Mouse (Mus musculus) forebrain, embryonic 15.5 days (tissue): ENCODE data around the gene Ccdc85b. TPM values are rescaled to one million over a fixed set of nuclear protein-coding genes. Genes with fewer than 3 reads are reported as not detected.
"Not testable (repeated sequence)": the region's sequence is repeated elsewhere in the genome, so short reads cannot be mapped to it uniquely, and the experiment has no call there.

ENCODE experiments used
- ATAC-seq: fragments of 200-750 bp; cut with Nextera tagmentation; replicated peaks from 2 replicates; pipeline ENCODE4 v1.8.0; 2017; ENCODE audit warnings: mild to moderate bottlenecking, moderate TSS enrichment, moderate library complexity
- H3K27ac ChIP-seq: fragments of 300-500 bp; sonication (generic); replicated peaks from 2 replicates; pipeline ENCODE4 v1.5.1; 2015; ENCODE audit warnings: mild to moderate bottlenecking, inconsistent platforms
- H3K27me3 ChIP-seq: fragments of 300-500 bp; sonication (generic); 2 replicates; pipeline ENCODE4 v1.6.1; 2015; ENCODE audit warnings: inconsistent platforms
- H3K36me3 ChIP-seq: fragments of 300-500 bp; sonication (generic); 2 replicates; pipeline ENCODE4 v1.6.1; 2015; ENCODE audit warnings: mild to moderate bottlenecking, inconsistent platforms
- H3K4me1 ChIP-seq: fragments of 300-500 bp; sonication (generic); 2 replicates; pipeline ENCODE4 v1.6.1; 2015; ENCODE audit warnings: inconsistent platforms
- H3K4me2 ChIP-seq: fragments of 300-500 bp; sonication (generic); replicated peaks from 2 replicates; pipeline ENCODE4 v1.6.1; 2015; ENCODE audit warnings: mild to moderate bottlenecking, inconsistent platforms
- H3K4me3 ChIP-seq: fragments of 300-500 bp; sonication (generic); 2 replicates; pipeline ENCODE4 v1.5.1; 2015; ENCODE audit warnings: mild to moderate bottlenecking, inconsistent platforms
- H3K9ac ChIP-seq: fragments of 300-500 bp; sonication (generic); replicated peaks from 2 replicates; pipeline ENCODE4 v1.6.1; 2015; ENCODE audit warnings: mild to moderate bottlenecking, inconsistent platforms
- H3K9me3 ChIP-seq: fragments of 300-500 bp; sonication (generic); 2 replicates; pipeline ENCODE4 v1.6.1; 2016; ENCODE audit warnings: inconsistent platforms
- WGBS: fragments of 180-500 bp; shearing (Covaris S2); methylation state at CpG from one replicate; pipeline ENCODE4 v1.1.7; 2015; ENCODE audit warnings: mixed read lengths; 5-methylcytosine and 5-hydroxymethylcytosine counted together
- polyA plus RNA-seq: library from polyadenylated mRNA; unstranded; fragments of >200 nt; fragmentation: Nextera tagmentation; extraction: Ambion mirVana; gene quantifications from 2 replicates; pipeline ENCODE4 v1.2.1, GENCODE M21; 2015

Ccdc85b gene
- 10.7 and 11.4 TPM in 2 replicates for polyA plus RNA-seq

DNA sequence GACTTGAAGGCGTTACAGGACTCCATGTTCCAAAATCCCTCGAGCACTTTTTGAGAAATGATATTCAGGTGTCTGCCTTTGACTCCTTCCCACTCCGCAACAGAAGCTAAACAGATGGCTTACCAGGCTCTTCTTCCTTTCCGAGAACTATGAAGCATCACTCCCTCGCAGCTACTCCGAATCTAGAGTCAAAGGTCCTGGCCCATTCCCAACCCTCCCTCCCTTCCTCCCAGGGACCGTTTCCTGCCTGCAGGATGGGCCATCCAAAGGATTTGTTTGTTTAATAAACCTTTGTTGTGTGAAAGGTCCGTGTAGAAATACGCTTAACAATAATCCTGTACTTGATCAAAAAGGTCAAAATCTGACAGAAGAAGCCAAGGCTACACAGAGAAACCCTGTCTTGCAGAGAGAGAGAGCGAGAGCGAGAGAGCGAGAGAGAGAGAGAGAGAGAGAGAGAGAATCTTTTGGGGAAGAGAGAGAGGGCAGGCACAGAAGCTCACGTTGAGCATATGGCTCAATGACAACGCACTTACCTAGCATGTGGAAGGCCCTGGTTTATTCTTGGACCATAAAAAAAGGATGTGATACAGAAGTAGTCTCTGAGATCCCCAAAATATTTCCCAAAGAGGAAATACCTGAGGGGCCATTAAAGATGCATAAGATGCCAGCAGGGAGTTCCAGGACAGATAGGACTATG, at the start of gene Ccdc85b:
Gene Ccdc85b, minus strand, starts transcription at position 149 of the 697 bp plus-strand sequence.
- H3K27ac ChIP-seq = peak within 1 kb of the TSS; percentile 94
- no peak; the same call in 1 of the 2 replicates for ATAC-seq
- H3K4me1 ChIP-seq = peaks cover 48% of the 10 kb centered on the region
- WGBS = 15% methylated on average over 14 of the region's 14 CpGs
- 0 out of 2 replicates have a peak, but pooled peaks cover 9% of the 10 kb centered on the region for H3K27me3 ChIP-seq
- peak within 1 kb of the TSS; percentile 59 for H3K4me3 ChIP-seq
- peak within 1 kb of the TSS; percentile 68 for H3K9ac ChIP-seq
- peak within 1 kb of the TSS; percentile 94 for H3K4me2 ChIP-seq
- H3K36me3 ChIP-seq = 0 out of 2 replicates have a peak, but pooled peaks cover 10% of the 10 kb centered on the region
- no peaks in the 10 kb centered on the region for H3K9me3 ChIP-seq

DNA sequence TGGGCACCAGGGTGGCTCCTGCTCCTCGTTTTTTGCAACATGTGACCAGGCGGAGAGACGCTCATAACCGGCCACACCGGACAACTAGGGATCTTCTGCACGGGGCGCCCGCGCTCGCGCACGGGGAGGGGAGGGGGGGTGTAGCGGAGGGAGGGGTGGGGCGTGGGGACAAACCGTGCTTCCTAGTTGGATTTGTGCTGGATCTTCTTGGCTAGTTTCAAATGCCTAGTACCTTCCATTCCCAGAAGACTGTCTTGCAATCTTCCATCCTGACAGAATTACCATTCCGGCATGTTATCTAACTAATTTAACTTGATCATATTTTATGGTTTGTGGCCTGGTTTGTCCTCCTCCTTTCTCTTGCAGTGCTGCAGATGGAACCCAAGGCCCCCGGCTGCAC, 46.0 kb upstream of the Ccdc85b start, which contains the start of gene 1700020D05Rik:
Gene 1700020D05Rik, minus strand, starts transcription at position 101 of the 400 bp plus-strand sequence.
- no peak for ATAC-seq
- Histone ChIP-seq H3K27me3 (no peaks in the 10 kb centered on the region), H3K4me3 (no peak within 1 kb of the TSS), H3K9ac (no peak within 1 kb of the TSS), H3K36me3 (peaks cover 3% of the 10 kb centered on the region; the same call in 1 of the 2 replicates), H3K4me1 (no peaks in the 10 kb centered on the region), H3K9me3 (no peaks in the 10 kb centered on the region), H3K4me2 (no peak within 1 kb of the TSS), H3K27ac (no peak within 1 kb of the TSS)
- 60% methylated on average over 17 of the region's 17 CpGs for WGBS

DNA sequence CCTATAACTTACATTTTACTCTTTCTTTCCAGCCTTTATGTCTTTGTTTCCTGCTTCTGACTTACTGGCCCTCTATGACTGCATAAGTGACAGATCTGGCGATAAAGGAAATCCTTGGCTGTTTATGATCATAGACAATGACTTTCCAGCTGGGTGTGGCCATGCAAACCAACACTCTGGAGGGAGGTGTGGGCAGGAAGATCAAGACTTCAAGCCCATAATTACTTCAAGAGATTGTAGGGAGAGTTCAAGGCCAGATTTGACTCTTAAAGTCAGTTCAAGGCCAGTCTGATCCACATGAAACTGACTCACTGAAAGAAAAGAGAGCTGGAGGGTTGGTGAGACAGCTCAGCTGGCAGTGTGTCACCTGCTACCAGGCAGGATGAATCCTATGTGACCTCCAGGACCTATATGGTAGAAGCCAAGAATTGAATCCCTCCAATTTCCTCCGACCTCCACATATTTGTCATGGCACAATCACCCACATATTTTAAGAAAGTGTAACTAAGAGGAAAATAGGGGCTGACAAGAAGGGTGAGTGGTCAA, 42.7 kb upstream of the Ccdc85b start:
- ATAC-seq = no peak
- no peak overlapping the region for H3K9ac ChIP-seq
- H3K4me3 ChIP-seq = no peak overlapping the region
- no peaks in the 10 kb centered on the region for H3K9me3 ChIP-seq
- no peak overlapping the region for H3K4me2 ChIP-seq
- H3K27me3 ChIP-seq = no peaks in the 10 kb centered on the region
- no peak overlapping the region for H3K27ac ChIP-seq
- no peaks in the 10 kb centered on the region for H3K4me1 ChIP-seq
- WGBS = 89% methylated on average over 2 of the region's 2 CpGs
- peaks cover 29% of the 10 kb centered on the region for H3K36me3 ChIP-seq

DNA sequence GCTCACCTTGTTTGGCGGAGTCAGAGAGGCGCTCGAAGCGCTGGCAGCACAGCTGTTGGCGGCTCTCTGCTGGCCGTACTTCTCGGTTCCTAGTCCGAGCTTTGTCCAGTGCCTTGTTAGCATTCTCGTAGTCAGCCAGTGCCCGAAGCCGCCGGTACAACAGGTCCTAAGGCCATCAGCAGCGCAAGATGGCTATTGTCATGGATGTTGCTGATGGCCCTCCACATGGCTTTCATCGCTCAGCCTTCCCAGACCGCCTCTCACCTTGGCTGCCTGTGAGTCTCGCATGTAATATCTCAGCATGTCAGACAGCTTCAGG, 38.3 kb upstream of the Ccdc85b start:
- WGBS = 87% methylated on average over 16 of the region's 16 CpGs
- Histone ChIP-seq H3K4me3 (no peak overlapping the region), H3K9me3 (no peaks in the 10 kb centered on the region), H3K4me2 (no peak overlapping the region), H3K36me3 (peaks cover 57% of the 10 kb centered on the region), H3K9ac (no peak overlapping the region), H3K27me3 (no peaks in the 10 kb centered on the region), H3K27ac (no peak overlapping the region), H3K4me1 (peaks cover 19% of the 10 kb centered on the region)
- no peak for ATAC-seq

DNA sequence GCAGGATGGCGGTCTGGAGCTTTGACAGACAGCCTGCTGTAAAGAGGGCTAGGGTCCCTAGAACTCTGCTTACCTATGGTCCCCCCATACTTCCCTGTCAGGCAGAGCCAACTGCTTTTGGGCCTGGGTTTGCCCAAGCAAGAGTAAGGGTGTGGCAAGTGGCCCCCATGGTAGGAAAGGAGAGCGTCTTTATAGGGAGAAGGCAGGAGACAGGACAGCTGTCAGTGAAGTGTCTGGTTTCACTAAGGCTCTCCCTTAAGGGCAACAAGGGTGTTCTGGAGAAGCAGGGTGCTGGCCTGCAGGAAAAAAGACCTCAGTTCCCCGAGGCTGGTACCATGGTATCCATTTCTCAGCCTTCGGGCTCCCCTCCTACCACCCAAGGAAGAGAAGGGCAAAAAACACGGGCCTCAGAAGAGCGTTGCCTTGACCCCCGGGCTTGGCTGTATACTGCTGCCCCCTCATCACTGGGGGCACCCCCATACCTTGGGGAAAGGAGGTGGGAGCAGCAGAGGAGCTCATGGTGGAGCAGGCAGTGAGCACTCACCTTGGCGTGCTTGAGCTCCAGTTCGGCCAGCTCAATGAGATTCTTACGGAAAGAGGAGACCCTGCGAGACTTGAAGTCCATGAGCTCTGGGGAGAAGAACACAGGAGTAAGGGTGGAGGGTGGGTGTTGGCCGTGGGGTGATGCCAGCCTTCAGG, 37.8 kb upstream of the Ccdc85b start:
- no peaks in the 10 kb centered on the region for H3K27me3 ChIP-seq
- H3K27ac ChIP-seq = no peak overlapping the region
- H3K36me3 ChIP-seq = peaks cover 57% of the 10 kb centered on the region
- no peak overlapping the region for H3K9ac ChIP-seq
- H3K4me2 ChIP-seq = no peak overlapping the region
- no peak for ATAC-seq
- H3K4me1 ChIP-seq = peaks cover 19% of the 10 kb centered on the region
- no peaks in the 10 kb centered on the region for H3K9me3 ChIP-seq
- 81% methylated on average over 12 of the region's 12 CpGs for WGBS
- H3K4me3 ChIP-seq = no peak overlapping the region

- H3K27ac ChIP-seq = no peak overlapping the region
- no peaks in the 10 kb centered on the region for H3K27me3 ChIP-seq
- ATAC-seq = no peak
- H3K9me3 ChIP-seq = no peaks in the 10 kb centered on the region
- 87% methylated on average over 3 of the region's 3 CpGs for WGBS
- no peak overlapping the region for H3K4me3 ChIP-seq
- peaks cover 57% of the 10 kb centered on the region for H3K36me3 ChIP-seq
- peaks cover 27% of the 10 kb centered on the region for H3K4me1 ChIP-seq
- no peak overlapping the region for H3K4me2 ChIP-seq
- no peak overlapping the region for H3K9ac ChIP-seq
Observed at GRCm38 (mm10) chr19:5494314-5494713, 36.6 kb upstream of the Ccdc85b start.

DNA sequence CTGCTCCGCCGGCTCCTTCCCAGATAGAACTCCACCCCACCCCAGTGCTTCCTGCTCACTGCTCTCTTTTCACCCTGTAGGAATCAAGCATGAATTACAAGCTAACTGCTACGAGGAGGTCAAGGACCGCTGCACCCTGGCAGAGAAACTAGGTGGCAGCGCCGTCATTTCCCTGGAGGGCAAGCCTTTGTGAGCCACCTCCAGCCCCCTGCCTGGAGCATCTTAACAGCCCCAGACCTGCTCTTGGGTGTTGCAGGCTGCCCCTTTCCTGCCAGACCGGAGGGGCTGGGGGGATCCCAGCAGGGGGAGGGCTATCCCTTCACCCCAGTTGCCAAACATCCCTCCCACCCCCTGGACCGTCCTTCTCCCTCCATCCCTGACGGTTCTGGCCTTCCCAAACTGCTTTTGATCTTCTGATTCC, 35.6 kb upstream of the Ccdc85b start:
- H3K27me3 ChIP-seq, H3K9ac ChIP-seq, ATAC-seq, H3K27ac ChIP-seq, H3K4me3 ChIP-seq, H3K9me3 ChIP-seq, H3K4me2 ChIP-seq: not testable (repeated sequence)
- H3K36me3 ChIP-seq = peaks cover 57% of the 10 kb centered on the region
- H3K4me1 ChIP-seq = peaks cover 37% of the 10 kb centered on the region
- WGBS = 74% methylated on average over 9 of the region's 9 CpGs

GRCm38 (mm10) chr19:5492641-5493040, 34.9 kb upstream of the Ccdc85b start:
- Histone ChIP-seq H3K4me3 (no peak overlapping the region), H3K27me3 (no peaks in the 10 kb centered on the region), H3K4me2 (no peak overlapping the region), H3K36me3 (peaks cover 53% of the 10 kb centered on the region), H3K4me1 (peaks cover 40% of the 10 kb centered on the region), H3K9ac (no peak overlapping the region), H3K27ac (no peak overlapping the region), H3K9me3 (no peaks in the 10 kb centered on the region)
- ATAC-seq = no peak
- WGBS = 88% methylated on average over 4 of the region's 4 CpGs

DNA sequence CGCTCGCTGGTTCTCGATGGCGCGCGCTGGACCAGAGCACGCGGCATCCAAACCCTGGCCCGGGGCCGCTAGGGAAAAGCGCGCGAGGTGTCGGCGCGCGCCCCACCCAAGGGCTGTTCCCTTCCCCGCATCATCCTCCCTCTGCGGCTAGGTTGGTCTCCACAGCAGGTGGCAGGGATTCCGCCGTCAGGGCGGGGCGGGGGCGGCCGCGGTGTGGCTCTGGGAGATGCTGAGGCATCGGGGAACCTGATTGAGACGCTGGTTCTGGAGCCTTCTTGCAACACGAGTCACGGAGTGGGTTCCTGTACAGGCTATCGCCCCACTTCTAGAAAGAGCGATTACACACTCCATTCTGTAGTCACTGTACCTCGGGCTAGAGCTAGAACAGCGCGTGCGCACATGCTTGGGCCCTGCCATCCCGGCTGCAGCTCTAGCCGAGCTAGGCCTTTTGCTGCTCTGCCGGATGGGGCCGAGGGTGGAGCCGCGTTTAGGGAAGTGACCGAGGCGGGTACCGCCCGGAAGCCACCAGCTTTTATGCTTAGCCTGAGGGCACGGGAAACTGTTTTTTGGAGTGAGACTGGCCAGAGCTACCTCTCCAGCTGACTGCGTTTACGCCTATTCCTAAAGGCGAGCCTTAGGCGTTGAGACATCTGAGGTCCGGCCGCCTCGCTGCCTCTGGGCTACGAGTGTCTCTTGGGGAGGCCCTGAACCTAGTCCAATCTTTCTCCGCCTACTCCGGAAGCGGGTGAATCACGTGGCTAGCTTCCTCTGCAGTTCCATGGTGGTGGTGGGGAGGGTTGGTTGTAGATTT, 33.4 kb upstream of the Ccdc85b start:
- Histone ChIP-seq H3K27me3 (no peaks in the 10 kb centered on the region), H3K4me3 (peak overlapping the region; percentile 100), H3K27ac (peak overlapping the region; percentile 99), H3K9ac (peak overlapping the region; percentile 99), H3K9me3 (no peaks in the 10 kb centered on the region), H3K36me3 (peaks cover 37% of the 10 kb centered on the region), H3K4me1 (peaks cover 50% of the 10 kb centered on the region), H3K4me2 (peak overlapping the region; percentile 88)
- peak; percentile 23 for ATAC-seq
- WGBS = 0% methylated on average over 59 of the region's 59 CpGs

DNA sequence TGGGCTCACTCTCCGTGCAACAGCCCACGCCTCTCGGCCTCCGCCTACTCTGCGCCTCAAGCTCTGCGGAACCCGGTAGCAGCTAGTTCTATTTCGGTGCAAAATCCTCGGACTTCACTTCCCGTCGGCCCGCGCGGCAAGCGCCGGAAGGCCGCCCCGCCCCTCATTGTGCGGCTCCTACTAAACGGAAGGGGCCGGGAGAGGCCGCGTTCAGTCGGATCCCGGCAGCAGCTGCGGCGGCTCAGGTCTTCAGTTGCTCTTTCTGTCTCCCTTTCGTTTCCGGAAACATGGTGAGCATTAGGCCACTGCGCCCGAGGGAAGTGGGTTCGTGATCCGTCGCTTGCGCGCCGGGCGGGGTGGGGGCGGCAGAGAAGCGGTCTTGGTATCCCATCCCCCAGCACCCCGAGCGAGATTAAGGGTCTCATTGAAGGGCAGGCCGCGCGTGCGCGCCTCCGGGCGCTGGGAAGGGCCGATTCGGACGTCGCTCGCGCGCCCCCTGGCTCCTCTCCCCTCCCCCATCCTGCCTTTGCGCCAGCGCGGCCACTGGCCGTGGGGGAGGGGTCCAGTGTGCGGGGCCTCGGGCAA, 32.7 kb upstream of the Ccdc85b start, which contains the start of gene Cfl1:
Gene Cfl1, plus strand, starts transcription at position 143 of the 585 bp plus-strand sequence.
- H3K4me3 ChIP-seq = peak within 1 kb of the TSS; percentile 100
- WGBS = under 1% methylated on average over 60 of the region's 62 CpGs

GRCm38 (mm10) chr19:5489721-5490120, 32.0 kb upstream of the Ccdc85b start:
- not testable (repeated sequence) for ATAC-seq, H3K27me3 ChIP-seq, H3K9me3 ChIP-seq, H3K9ac ChIP-seq
- Histone ChIP-seq H3K4me2 (peak overlapping the region; percentile 88), H3K36me3 (peaks cover 34% of the 10 kb centered on the region), H3K27ac (peak overlapping the region; percentile 99), H3K4me3 (peak overlapping the region; percentile 100), H3K4me1 (peaks cover 50% of the 10 kb centered on the region)
- WGBS = 50% methylated on average over 10 of the region's 10 CpGs

More for the DNA sequence above, 32.7 kb upstream of the Ccdc85b start, which contains the start of gene Cfl1:
- Histone ChIP-seq H3K4me2 (peak within 1 kb of the TSS; percentile 88), H3K4me1 (peaks cover 50% of the 10 kb centered on the region), H3K27ac (peak within 1 kb of the TSS; percentile 99), H3K27me3 (no peaks in the 10 kb centered on the region), H3K36me3 (peaks cover 32% of the 10 kb centered on the region), H3K9me3 (no peaks in the 10 kb centered on the region), H3K9ac (peak within 1 kb of the TSS; percentile 99)
- peak; percentile 71 for ATAC-seq
